Mouse (Mus musculus) forebrain, postnatal 0 days (tissue): ENCODE data around the gene Jund. TPM values are rescaled to one million over a fixed set of nuclear protein-coding genes. Genes with fewer than 3 reads are reported as not detected.

Experiments used
- ATAC-seq: fragments of 200-750 bp; cut with Nextera tagmentation; 2 replicates; pipeline ENCODE4 v1.8.0; 2017; ENCODE audit warnings: mild to moderate bottlenecking, moderate library complexity
- DNase-seq: peaks from one replicate; pipeline ENCODE4 v3.0.0-alpha.2; 2015
- H3K27ac ChIP-seq: fragments of 300-500 bp; sonication (generic); 2 replicates; pipeline ENCODE4 v1.5.1; 2014; ENCODE audit warnings: low read depth, mild to moderate bottlenecking, antibody characterized with exemption, low read length, moderate library complexity, mixed read lengths
- H3K27me3 ChIP-seq: fragments of 300-500 bp; sonication (generic); 2 replicates; pipeline ENCODE4 v1.6.1; 2014; ENCODE audit warnings: mild to moderate bottlenecking, low read length, mixed read lengths; ENCODE audit not compliant: insufficient read depth
- H3K36me3 ChIP-seq: fragments of 300-500 bp; sonication (generic); 2 replicates; pipeline ENCODE4 v1.6.1; 2014; ENCODE audit warnings: mild to moderate bottlenecking, moderate library complexity; ENCODE audit not compliant: insufficient read depth
- H3K4me1 ChIP-seq: fragments of 300-500 bp; sonication (generic); 2 replicates; pipeline ENCODE4 v1.6.1; 2014; ENCODE audit warnings: antibody characterized with exemption; ENCODE audit not compliant: insufficient read depth
- H3K4me2 ChIP-seq: fragments of 300-500 bp; sonication (generic); 2 replicates; pipeline ENCODE4 v1.6.1; 2014; ENCODE audit warnings: low read depth, mild to moderate bottlenecking, moderate library complexity
- H3K4me3 ChIP-seq: fragments of 300-500 bp; sonication (generic); 2 replicates; pipeline ENCODE4 v1.5.1; 2014; ENCODE audit warnings: low read depth, low read length, mixed read lengths
- H3K9ac ChIP-seq: fragments of 300-500 bp; sonication (generic); 2 replicates; pipeline ENCODE4 v1.6.1; 2014; ENCODE audit warnings: mild to moderate bottlenecking
- H3K9me3 ChIP-seq: fragments of 300-500 bp; sonication (generic); 2 replicates; pipeline ENCODE4 v1.6.1; 2016; ENCODE audit warnings: low read length
- CTCF ChIP-seq: sonication (generic); IDR thresholded peaks from 2 replicates; pipeline ENCODE4 v1.5.1; 2016; ENCODE audit warnings: antibody characterized with exemption, control low read depth, low read depth
- WGBS: fragments of 180-500 bp; shearing (Covaris S2); extraction: QIAGEN DNeasy Blood & Tissue Kit; methylation state at CpG from one replicate; pipeline ENCODE4 v1.1.7; 2014; 5-methylcytosine and 5-hydroxymethylcytosine counted together
- polyA plus RNA-seq: library from polyadenylated mRNA; unstranded; fragments of >200 nt; fragmentation: Nextera tagmentation; extraction: Ambion mirVana; gene quantifications from 2 replicates; pipeline ENCODE4 v1.2.1, GENCODE M21; 2015
- total RNA-seq: library from RNA; depleted of rRNA; stranded (reverse); fragments of >200 nt; gene quantifications from 2 replicates; pipeline ENCODE4 v1.2.3, GENCODE M21; 2014

The Jund gene
- total and polyA plus RNA-seq, 2 experiments from 2014 or later, result 114 to 392 TPM

- H3K4me2 ChIP-seq, result no peak overlapping the region
- ATAC-seq (no peak), DNase-seq (no peak)
- TF ChIP-seq CTCF, result no peak
- peaks cover 31% of the 10 kb centered on the region for H3K27me3 ChIP-seq
- H3K9me3 ChIP-seq, result no peaks in the 10 kb centered on the region
- H3K4me1 ChIP-seq, result no peaks in the 10 kb centered on the region; the same call in 1 of the 2 replicates
- no peaks in the 10 kb centered on the region for H3K36me3 ChIP-seq
- H3K9ac ChIP-seq, result no peak overlapping the region
- H3K27ac ChIP-seq, result no peak overlapping the region
- H3K4me3 ChIP-seq, result no peak overlapping the region
- WGBS, result 56% methylated on average over 5 of the region's 5 CpGs
Observed at GRCm38 (mm10) chr8:70741661-70742060, 42.9 kb downstream of the Jund start.

DNA sequence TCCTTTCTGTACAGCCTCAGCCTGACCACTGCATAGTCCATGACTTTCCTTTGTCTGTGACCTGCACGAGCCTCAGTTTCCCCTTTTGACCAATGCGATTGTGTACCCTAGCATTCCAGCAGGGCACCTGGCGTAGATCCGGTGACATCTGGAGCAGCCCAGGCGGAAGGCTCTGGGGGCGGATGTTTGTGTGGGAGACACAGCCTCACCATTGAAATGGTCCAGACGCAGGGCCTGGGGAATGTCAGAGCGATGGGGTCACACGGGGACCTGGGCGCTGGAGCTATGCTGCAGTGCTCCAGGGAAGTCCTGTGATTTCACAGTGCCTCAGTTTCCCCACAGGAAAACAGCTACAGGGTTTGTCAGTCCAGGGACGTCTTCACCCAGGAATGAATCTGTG, 43.4 kb downstream of the Jund start:
- no peaks in the 10 kb centered on the region for H3K9me3 ChIP-seq
- no peak for DNase-seq
- no peak overlapping the region for H3K4me3 ChIP-seq
- WGBS, result 75% methylated on average over 11 of the region's 11 CpGs
- no peaks in the 10 kb centered on the region for H3K36me3 ChIP-seq
- TF ChIP-seq CTCF, result no peak
- H3K27ac ChIP-seq, result no peak overlapping the region
- H3K27me3 ChIP-seq, result peaks cover 31% of the 10 kb centered on the region
- no peak overlapping the region for H3K9ac ChIP-seq
- no peak for ATAC-seq
- H3K4me2 ChIP-seq, result no peak overlapping the region
- no peaks in the 10 kb centered on the region; the same call in 1 of the 2 replicates for H3K4me1 ChIP-seq

DNA sequence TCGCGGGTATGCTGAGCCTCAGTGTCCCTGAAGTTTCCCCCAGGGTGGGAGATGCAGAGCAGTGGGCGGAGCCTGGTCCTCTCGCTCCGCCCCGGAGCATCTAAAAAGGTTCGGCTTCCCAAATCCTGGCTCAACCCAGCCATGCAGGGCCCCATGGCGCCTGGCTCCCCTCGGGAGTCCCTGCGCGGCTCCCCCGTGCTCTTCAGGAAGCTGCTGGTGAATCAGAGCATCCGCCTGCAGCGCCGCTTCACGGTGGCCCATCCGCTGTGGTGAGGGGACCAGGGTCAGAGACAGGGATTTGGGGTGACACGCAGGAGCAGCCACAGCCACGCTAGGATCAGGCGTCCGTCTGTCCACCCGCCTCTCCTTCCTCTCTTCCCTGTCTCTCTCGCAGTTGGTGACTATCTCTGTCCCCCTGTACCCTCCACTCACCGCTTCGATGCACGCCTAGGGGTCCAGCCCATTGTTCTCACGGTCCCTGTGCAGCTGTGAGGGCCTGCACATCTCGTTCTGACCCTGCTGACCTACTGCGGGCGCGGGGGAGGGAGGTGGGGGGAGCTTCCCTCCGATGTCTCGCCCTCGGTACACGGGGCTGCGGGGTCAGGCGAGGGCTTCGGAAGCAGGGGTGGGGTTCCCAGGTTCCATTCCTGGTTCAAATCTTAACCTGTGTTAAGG, 44.4 kb downstream of the Jund start:
- Histone ChIP-seq H3K27ac (no peak overlapping the region), H3K9me3 (no peaks in the 10 kb centered on the region), H3K36me3 (no peaks in the 10 kb centered on the region), H3K27me3 (peaks cover 31% of the 10 kb centered on the region), H3K4me2 (peak overlapping the region; percentile 56), H3K4me3 (peak overlapping the region; percentile 1; the same call in 1 of the 2 replicates), H3K4me1 (no peaks in the 10 kb centered on the region; the same call in 1 of the 2 replicates), H3K9ac (no peak overlapping the region)
- TF ChIP-seq CTCF, result no peak
- no peak for ATAC-seq
- DNase-seq, result no peak
- WGBS, result 3% methylated on average over 38 of the region's 38 CpGs

DNA sequence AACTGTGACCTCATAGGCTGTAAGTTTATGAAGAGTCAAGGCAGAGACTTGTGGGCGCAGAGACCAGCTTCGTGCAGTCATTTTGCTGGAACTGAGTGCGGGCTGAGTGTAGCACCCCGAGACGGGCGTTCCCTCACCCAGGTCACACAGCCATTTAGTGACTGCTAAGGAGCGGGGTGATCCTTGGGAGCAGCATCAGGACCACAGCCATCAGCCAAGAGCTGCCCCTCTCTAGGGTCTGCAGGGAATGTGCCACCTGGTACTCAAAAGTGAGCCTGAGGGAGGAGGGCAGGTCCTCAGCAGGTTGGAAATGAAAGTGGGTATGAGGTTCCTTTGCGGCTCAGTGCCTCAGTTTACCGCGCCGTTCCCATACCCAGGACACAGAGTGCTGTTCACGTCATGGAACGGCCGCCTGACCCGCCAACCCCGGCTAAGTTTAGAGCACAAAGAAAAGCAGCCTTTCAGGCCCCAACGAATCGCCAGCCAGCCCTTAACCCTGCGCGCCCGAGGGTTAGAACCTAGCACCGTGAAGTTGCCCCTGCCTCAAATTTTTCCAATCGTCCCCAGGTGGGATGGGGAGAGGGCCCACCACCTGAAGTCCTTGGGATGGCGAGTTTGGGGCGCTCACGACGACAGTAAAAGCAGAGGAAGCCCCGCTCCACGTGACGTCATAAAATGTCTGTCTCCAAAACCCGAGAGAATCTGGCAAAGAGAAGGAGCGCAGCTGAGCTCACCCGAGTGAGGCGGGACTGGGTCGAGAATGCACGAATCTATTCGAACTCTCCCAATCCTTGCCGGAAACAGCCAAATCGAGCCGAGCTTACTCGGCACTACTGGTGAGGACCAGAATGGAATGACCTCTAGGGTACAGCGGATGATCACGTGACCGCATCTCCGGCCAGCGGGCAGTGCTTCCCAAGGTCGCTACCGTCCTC, 45.2 kb downstream of the Jund start:
- H3K36me3 ChIP-seq, result no peaks in the 10 kb centered on the region
- H3K9ac ChIP-seq, result peak overlapping the region; percentile 44
- ATAC-seq (peak; percentile 80), DNase-seq (peak; percentile 74)
- WGBS, result 5% methylated on average over 48 of the region's 48 CpGs
- H3K27ac ChIP-seq, result no peak overlapping the region
- no peak for TF ChIP-seq CTCF
- H3K4me1 ChIP-seq, result no peaks in the 10 kb centered on the region; the same call in 1 of the 2 replicates
- no peaks in the 10 kb centered on the region for H3K9me3 ChIP-seq
- H3K4me2 ChIP-seq, result peak overlapping the region; percentile 56
- peak overlapping the region; percentile 35 for H3K4me3 ChIP-seq
- H3K27me3 ChIP-seq, result peaks cover 31% of the 10 kb centered on the region

- H3K27me3 ChIP-seq, result peaks cover 31% of the 10 kb centered on the region
- no peaks in the 10 kb centered on the region; the same call in 1 of the 2 replicates for H3K4me1 ChIP-seq
- no peaks in the 10 kb centered on the region for H3K9me3 ChIP-seq
- H3K36me3 ChIP-seq, result no peaks in the 10 kb centered on the region
- no peak overlapping the region for H3K9ac ChIP-seq
- no peak overlapping the region for H3K27ac ChIP-seq
- TF ChIP-seq CTCF, result no peak
- no peak overlapping the region for H3K4me3 ChIP-seq
- DNase-seq, result no peak
- ATAC-seq, result no peak
- 65% methylated on average over 11 of the region's 11 CpGs for WGBS
- H3K4me2 ChIP-seq, result no peak overlapping the region
Observed at GRCm38 (mm10) chr8:70744806-70745205, 46.1 kb downstream of the Jund start.

GRCm38 (mm10) chr8:70745691-70746220, 47.0 kb downstream of the Jund start:
- Histone ChIP-seq H3K4me3 (no peak overlapping the region), H3K27ac (no peak overlapping the region), H3K27me3 (peaks cover 31% of the 10 kb centered on the region), H3K4me2 (no peak overlapping the region), H3K36me3 (no peaks in the 10 kb centered on the region), H3K9me3 (no peaks in the 10 kb centered on the region), H3K9ac (no peak overlapping the region), H3K4me1 (no peaks in the 10 kb centered on the region; the same call in 1 of the 2 replicates)
- no peak for ATAC-seq
- TF ChIP-seq CTCF, result no peak
- WGBS, result 68% methylated on average over 19 of the region's 19 CpGs
- DNase-seq, result no peak
